Comparison of ENCODE assay signal across 13 mouse cellular contexts in the genomic region with DNA sequence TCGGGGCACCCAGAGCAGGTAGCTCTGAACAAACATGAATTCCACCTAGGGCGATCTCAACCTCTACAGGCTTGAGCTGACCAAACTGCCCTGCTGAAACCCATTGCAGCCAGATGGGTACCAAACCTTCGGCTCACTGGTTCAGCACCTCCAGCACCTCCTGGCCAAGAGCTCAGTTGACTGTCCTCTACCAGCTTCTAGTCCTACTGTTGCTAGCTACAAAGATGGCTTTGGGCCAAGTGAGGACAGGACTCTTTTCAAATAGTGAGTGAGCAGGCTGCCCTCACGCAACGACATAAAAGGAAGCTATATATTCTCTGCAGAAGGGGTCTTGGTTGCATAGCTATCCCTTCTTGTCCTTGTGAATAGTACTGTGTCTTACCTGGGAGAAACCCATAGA. TPM values are rescaled to one million over a fixed set of nuclear protein-coding genes. Genes with fewer than 3 reads are reported as not detected.
"Had no signal": no experiment of that assay in that cellular context is flagged by ENCODE, and none has a peak within 500 bp of the region (broad histone marks: within the 10 kb centered on the region; RNA-seq: fewer than 3 reads in every experiment).

No protein-coding gene starts in this region.

- H3K9me3 ChIP-seq: limb, embryonic 12.5 days; liver, embryonic 13.5 days; midbrain, embryonic 10.5 days; neural tube, embryonic 12.5 days; stomach, embryonic 15.5 days had no signal

- H3K36me3 ChIP-seq: limb, embryonic 12.5 days; liver, embryonic 13.5 days; midbrain, embryonic 10.5 days; neural tube, embryonic 12.5 days; stomach, embryonic 15.5 days had no signal

- H3K4me3 ChIP-seq: limb, embryonic 12.5 days; liver, embryonic 13.5 days; midbrain, embryonic 10.5 days; myocyte; neural tube, embryonic 12.5 days; stomach, embryonic 15.5 days had no signal

- H3K4me2 ChIP-seq: limb, embryonic 12.5 days; liver, embryonic 13.5 days; neural tube, embryonic 12.5 days; stomach, embryonic 15.5 days had no signal

- ATAC-seq: liver, postnatal 0 days had no signal

- H3K27ac ChIP-seq: limb, embryonic 12.5 days; liver, embryonic 13.5 days; midbrain, embryonic 10.5 days; neural tube, embryonic 12.5 days; stomach, embryonic 15.5 days had no signal

- DNase-seq: kidney, postnatal 25 days; liver; liver, embryonic 13.5 days; liver, postnatal 0 days; midbrain, embryonic 14.5 days; right cerebral cortex, postnatal 14 days; thymus, postnatal 36 days had no signal

- H3K9ac ChIP-seq: limb, embryonic 12.5 days; liver, embryonic 13.5 days; liver, postnatal 0 days; neural tube, embryonic 12.5 days; stomach, embryonic 15.5 days had no signal

RNA-seq across cellular contexts. Expression of gene Cplx1, which starts 2.2 kb away (rescaled TPM):
- polyA plus RNA-seq: liver, postnatal 0 days; myocyte; spleen, adult 2 months had no signal
